ENCODE assay signal across 19 mouse cellular contexts in genomic region chr8:13010313-13010712, GRCm38 (mm10). TPM values are rescaled to one million over a fixed set of nuclear protein-coding genes. Genes with fewer than 3 reads are reported as not detected.
DNase-seq lines count a peak whose midpoint lies in the region; ATAC-seq and TF ChIP-seq lines count a peak whose summit lies in the region.
"Had no signal": no experiment of that assay in that cellular context is flagged by ENCODE, and none has a peak within 500 bp of the region (broad histone marks: within the 10 kb centered on the region; RNA-seq: fewer than 3 reads in every experiment).

No protein-coding gene starts in this region.

- no peak for TF ChIP-seq POLR2A in bone marrow, adult 2 months (IDR thresholded peaks at IDR 0.05; ENCODE audit: borderline replicate concordance, control insufficient read depth, low read depth, low read length)

- no peaks in the 10 kb centered on the region for H3K9me3 ChIP-seq in liver, embryonic 16.5 days (replicated peaks; ENCODE audit: control insufficient read depth, low read length)
- no peaks in the 10 kb centered on the region for H3K9me3 ChIP-seq in neural tube, embryonic 15.5 days (replicated peaks)
- H3K9me3 ChIP-seq: hindbrain, embryonic 15.5 days; lung, embryonic 15.5 days; midbrain, embryonic 13.5 days; neural tube, embryonic 12.5 days had no signal

- H3K27ac ChIP-seq in layer of hippocampus, adult 2 months = no peak overlapping the region
- H3K27ac ChIP-seq in bone marrow, adult 2 months (ENCODE audit: control insufficient read depth, insufficient read depth, low read depth, low read length, poor library complexity) = no peak overlapping the region
- H3K27ac ChIP-seq in liver, embryonic 16.5 days (ENCODE audit: low read length) = no peak overlapping the region
- H3K27ac ChIP-seq in neural tube, embryonic 15.5 days (replicated peaks) = no peak overlapping the region
- H3K27ac ChIP-seq: embryonic facial prominence, embryonic 13.5 days; hindbrain, embryonic 15.5 days; lung, embryonic 15.5 days; midbrain, embryonic 13.5 days; neural tube, embryonic 12.5 days had no signal

- H3K4me3 ChIP-seq in layer of hippocampus, adult 2 months = no peak overlapping the region
- no peak overlapping the region for H3K4me3 ChIP-seq in bone marrow, adult 2 months (replicated peaks; ENCODE audit: control insufficient read depth, low read depth, low read length)
- H3K4me3 ChIP-seq in liver, embryonic 16.5 days (ENCODE audit: low read depth, low read length) = no peak overlapping the region
- H3K4me3 ChIP-seq in neural tube, embryonic 15.5 days (replicated peaks) = no peak overlapping the region
- H3K4me3 ChIP-seq: embryonic facial prominence, embryonic 13.5 days; hindbrain, embryonic 15.5 days; lung, embryonic 15.5 days; midbrain, embryonic 13.5 days; neural tube, embryonic 12.5 days had no signal

- no peak overlapping the region for H3K4me2 ChIP-seq in liver, embryonic 16.5 days (ENCODE audit: low read depth, low read length)
- H3K4me2 ChIP-seq in neural tube, embryonic 15.5 days = no peak overlapping the region
- H3K4me2 ChIP-seq: embryonic facial prominence, embryonic 13.5 days; hindbrain, embryonic 15.5 days; lung, embryonic 15.5 days; midbrain, embryonic 13.5 days; neural tube, embryonic 12.5 days had no signal

- peak; percentile 19; the same call in 1 of the 2 replicates for TF ChIP-seq CTCF in layer of hippocampus, adult 2 months (conservative IDR thresholded peaks at IDR 0.05)
- peak; percentile 54; the same call in 1 of the 2 replicates for TF ChIP-seq CTCF in bone marrow, adult 2 months (IDR thresholded peaks at IDR 0.05; ENCODE audit: control insufficient read depth, insufficient read depth, low read length)

- no peaks in the 10 kb centered on the region for H3K4me1 ChIP-seq in bone marrow, adult 2 months (ENCODE audit: control insufficient read depth, insufficient read depth, low read length)
- H3K4me1 ChIP-seq in liver, embryonic 16.5 days (ENCODE audit: control insufficient read depth, low read depth, low read length) = no peaks in the 10 kb centered on the region
- H3K4me1 ChIP-seq in neural tube, embryonic 15.5 days = no peaks in the 10 kb centered on the region
- H3K4me1 ChIP-seq: embryonic facial prominence, embryonic 13.5 days; hindbrain, embryonic 15.5 days; lung, embryonic 15.5 days; midbrain, embryonic 13.5 days; neural tube, embryonic 12.5 days had no signal

- H3K36me3 ChIP-seq in liver, embryonic 16.5 days (ENCODE audit: control insufficient read depth, insufficient read depth) = no peaks in the 10 kb centered on the region
- H3K36me3 ChIP-seq in neural tube, embryonic 15.5 days = peaks cover 100% of the 10 kb centered on the region

- DNase-seq in layer of hippocampus, adult 2 months (ENCODE audit: low spot score in 2 of 2) = no peak
- DNase-seq in layer of hippocampus, adult 9-11 months = no peak
- no peak for DNase-seq in heart, postnatal 4 days
- no peak for DNase-seq in layer of hippocampus, adult 11-12 months (ENCODE audit: low spot score)
- DNase-seq: cerebellum, adult 8-10 months; gastrocnemius, postnatal 14 days; kidney, postnatal 25 days had no signal

- H3K27me3 ChIP-seq in liver, embryonic 16.5 days (ENCODE audit: control insufficient read depth, insufficient read depth, low read depth, low read length) = no peaks in the 10 kb centered on the region
- no peaks in the 10 kb centered on the region for H3K27me3 ChIP-seq in neural tube, embryonic 15.5 days (replicated peaks)
- H3K27me3 ChIP-seq: embryonic facial prominence, embryonic 13.5 days; hindbrain, embryonic 15.5 days; lung, embryonic 15.5 days; midbrain, embryonic 13.5 days; neural tube, embryonic 12.5 days had no signal

- WGBS in bone marrow, adult 2 months = 56% methylated on average over 4 of the region's 4 CpGs
- WGBS in liver, embryonic 16.5 days (ENCODE audit: insufficient replicate concordance) = 34% methylated on average over 4 of the region's 4 CpGs
- WGBS in neural tube, embryonic 15.5 days = 71% methylated on average over 4 of the region's 4 CpGs

- no peak overlapping the region for H3K9ac ChIP-seq in liver, embryonic 16.5 days (ENCODE audit: low read depth, low read length)
- no peak overlapping the region for H3K9ac ChIP-seq in neural tube, embryonic 15.5 days (replicated peaks)
- H3K9ac ChIP-seq: embryonic facial prominence, embryonic 13.5 days; hindbrain, embryonic 15.5 days; lung, embryonic 15.5 days; midbrain, embryonic 13.5 days; neural tube, embryonic 12.5 days had no signal

- ATAC-seq in liver, embryonic 16.5 days (ENCODE audit: low read depth) = peak; percentile 65
- peak; percentile 96 for ATAC-seq in megakaryocyte progenitor cell, adult 5-6 weeks (replicated peaks; ENCODE audit: poor library complexity)
- no peak for ATAC-seq in neural tube, embryonic 15.5 days (ENCODE audit: low FRiP score)
- ATAC-seq: forebrain, embryonic 14.5 days; midbrain, embryonic 13.5 days had no signal

RNA-seq across cellular contexts. Expression of gene F7, which starts 15.5 kb away (rescaled TPM):
- total RNA-seq in layer of hippocampus, adult 2 months (2021) = under 1 TPM in 1 of 2 experiments, not detected in 1; 0.20 TPM
- 0.86 and 1.3 TPM in 2 replicates for polyA plus RNA-seq in bone marrow, adult 2 months (2011; ENCODE audit: insufficient read depth, insufficient read length, low replicate concordance, missing spikeins)
- polyA plus RNA-seq in liver, embryonic 16.5 days (2015; fragmentation: Nextera tagmentation; extraction: Ambion mirVana) = 10.9 and 11.0 TPM in 2 replicates
- total RNA-seq in megakaryocyte progenitor cell, adult 5-6 weeks (2015) = 0.15 and 0.72 TPM in 2 replicates
- 0.44 and 0.79 TPM in 2 replicates for total RNA-seq in megakaryocyte progenitor cell, adult 5-6 weeks (2017)
- total RNA-seq in heart, postnatal 4 days (2021) = not detected
- not detected in 2 replicates for polyA plus RNA-seq in neural tube, embryonic 15.5 days (2015; fragmentation: Nextera tagmentation; extraction: Ambion mirVana)
- total RNA-seq: gastrocnemius, postnatal 14 days had no signal
- polyA plus RNA-seq: embryonic facial prominence, embryonic 13.5 days; forebrain, embryonic 14.5 days; heart, embryonic 14.5 days; midbrain, embryonic 13.5 days had no signal

RNA-seq across cellular contexts. Expression of gene F10, which starts 26.8 kb away (rescaled TPM):
- total RNA-seq in layer of hippocampus, adult 2 months (2021) = not detected
- 8.0 and 27.9 TPM in 2 replicates for polyA plus RNA-seq in bone marrow, adult 2 months (2011; ENCODE audit: insufficient read depth, insufficient read length, low replicate concordance, missing spikeins)
- polyA plus RNA-seq in liver, embryonic 16.5 days (2015; fragmentation: Nextera tagmentation; extraction: Ambion mirVana) = 179 and 195 TPM in 2 replicates
- 8.3 and 17.8 TPM in 2 replicates for total RNA-seq in megakaryocyte progenitor cell, adult 5-6 weeks (2015)
- total RNA-seq in megakaryocyte progenitor cell, adult 5-6 weeks (2017) = 21.9 and 28.2 TPM in 2 replicates
- total RNA-seq in heart, postnatal 4 days (2021) = under 1 TPM; 0.41 to 0.45 TPM
- 0.24 TPM in 1 of 2 replicates, not detected in the other for polyA plus RNA-seq in neural tube, embryonic 15.5 days (2015; fragmentation: Nextera tagmentation; extraction: Ambion mirVana)
- total RNA-seq: gastrocnemius, postnatal 14 days; left cerebral cortex, adult 8-10 months had no signal
- polyA plus RNA-seq: forebrain, embryonic 14.5 days had no signal

RNA-seq across cellular contexts. Expression of gene Proz, which starts 50.4 kb away (rescaled TPM):
- not detected for total RNA-seq in layer of hippocampus, adult 2 months (2021)
- polyA plus RNA-seq in bone marrow, adult 2 months (2011; ENCODE audit: insufficient read depth, insufficient read length, low replicate concordance, missing spikeins) = 0.34 and 0.70 TPM in 2 replicates
- 46.0 and 53.4 TPM in 2 replicates for polyA plus RNA-seq in liver, embryonic 16.5 days (2015; fragmentation: Nextera tagmentation; extraction: Ambion mirVana)
- not detected in 2 replicates for total RNA-seq in megakaryocyte progenitor cell, adult 5-6 weeks (2015)
- total RNA-seq in megakaryocyte progenitor cell, adult 5-6 weeks (2017) = 0.04 TPM in 1 of 2 replicates, not detected in the other
- not detected for total RNA-seq in heart, postnatal 4 days (2021)
- 0.59 and 0.67 TPM in 2 replicates for polyA plus RNA-seq in neural tube, embryonic 15.5 days (2015; fragmentation: Nextera tagmentation; extraction: Ambion mirVana)
- total RNA-seq: gastrocnemius, postnatal 14 days; left cerebral cortex, adult 8-10 months had no signal

Comparison
In these comparisons a context has a peak if more than half of its experiments do, and no peak if none do; other contexts are left out.
1. RNA of gene F10, which starts 26.8 kb away (total RNA-seq): 8.3 to 28.2 TPM in megakaryocyte progenitor cell, adult 5-6 weeks; 0.41 to 0.45 TPM in heart, postnatal 4 days and not detected in layer of hippocampus, adult 2 months; every median in the first group is over 4 times any median in the second.